Mouse (Mus musculus) embryonic facial prominence, embryonic 14.5 days (tissue): ENCODE measurements around the gene Flt3. TPM values are rescaled to one million over a fixed set of nuclear protein-coding genes. Genes with fewer than 3 reads are reported as not detected.

Source experiments
- ATAC-seq: fragments of 200-750 bp; cut with Nextera tagmentation; 2 replicates; pipeline ENCODE4 v1.8.0; 2017; ENCODE audit warnings: low read depth, moderate number of reproducible peaks, moderate TSS enrichment
- DNase-seq: peaks from one replicate; pipeline ENCODE4 v3.0.0-alpha.2; 2015; ENCODE audit warnings: low spot score
- H3K27ac ChIP-seq: fragments of 300-500 bp; sonication (generic); replicated peaks from 2 replicates; pipeline ENCODE4 v1.5.1; 2014; ENCODE audit warnings: low read depth, mild to moderate bottlenecking, low read length, moderate library complexity
- H3K27me3 ChIP-seq: fragments of 300-500 bp; sonication (generic); replicated peaks from 2 replicates; pipeline ENCODE4 v1.6.1; 2014; ENCODE audit warnings: low read length; ENCODE audit not compliant: control insufficient read depth, insufficient read depth
- H3K36me3 ChIP-seq: fragments of 300-500 bp; sonication (generic); 2 replicates; pipeline ENCODE4 v1.6.1; 2014; ENCODE audit warnings: low read length, mixed read lengths; ENCODE audit not compliant: control insufficient read depth, insufficient read depth
- H3K4me1 ChIP-seq: fragments of 300-500 bp; sonication (generic); 2 replicates; pipeline ENCODE4 v1.6.1; 2014; ENCODE audit warnings: antibody characterized with exemption, low read length; ENCODE audit not compliant: control insufficient read depth, insufficient read depth
- H3K4me2 ChIP-seq: fragments of 300-500 bp; sonication (generic); 2 replicates; pipeline ENCODE4 v1.6.1; 2014; ENCODE audit warnings: low read depth, mild to moderate bottlenecking, low read length, moderate library complexity, mixed read lengths
- H3K4me3 ChIP-seq: fragments of 300-500 bp; sonication (generic); 2 replicates; pipeline ENCODE4 v1.5.1; 2014; ENCODE audit warnings: low read depth, mild to moderate bottlenecking, low read length
- H3K9ac ChIP-seq: fragments of 300-500 bp; sonication (generic); 2 replicates; pipeline ENCODE4 v1.6.1; 2014; ENCODE audit warnings: low read depth, mild to moderate bottlenecking, low read length, moderate library complexity, mixed read lengths
- H3K9me3 ChIP-seq: fragments of 300-500 bp; sonication (generic); 2 replicates; pipeline ENCODE4 v1.6.1; 2016; ENCODE audit warnings: low read length; ENCODE audit not compliant: control insufficient read depth
- WGBS: fragments of 180-500 bp; shearing (Covaris S2); extraction: QIAGEN DNeasy Blood & Tissue Kit; methylation state at CpG from one replicate; pipeline ENCODE4 v1.1.7; 2014; 5-methylcytosine and 5-hydroxymethylcytosine counted together
- polyA plus RNA-seq: library from polyadenylated mRNA; unstranded; fragments of >200 nt; fragmentation: Nextera tagmentation; extraction: Ambion mirVana; gene quantifications from 2 replicates; pipeline ENCODE4 v1.2.1, GENCODE M21; 2014

The Flt3 gene
- polyA plus RNA-seq, 1 experiment from 2014 or later = 0.45 TPM

GRCm38 (mm10) chr5:147315432-147316075, 84.7 kb downstream of the Flt3 start:
- ATAC-seq (no peak), DNase-seq (no peak)
- H3K9ac ChIP-seq = no peak overlapping the region
- no peaks in the 10 kb centered on the region for H3K4me1 ChIP-seq
- peaks cover 94% of the 10 kb centered on the region for H3K27me3 ChIP-seq
- no peak overlapping the region for H3K27ac ChIP-seq
- under 1% methylated on average over 24 of the region's 25 CpGs for WGBS
- no peak overlapping the region for H3K4me2 ChIP-seq
- H3K36me3 ChIP-seq = no peaks in the 10 kb centered on the region
- H3K4me3 ChIP-seq = no peak overlapping the region
- H3K9me3 ChIP-seq = no peaks in the 10 kb centered on the region

DNA sequence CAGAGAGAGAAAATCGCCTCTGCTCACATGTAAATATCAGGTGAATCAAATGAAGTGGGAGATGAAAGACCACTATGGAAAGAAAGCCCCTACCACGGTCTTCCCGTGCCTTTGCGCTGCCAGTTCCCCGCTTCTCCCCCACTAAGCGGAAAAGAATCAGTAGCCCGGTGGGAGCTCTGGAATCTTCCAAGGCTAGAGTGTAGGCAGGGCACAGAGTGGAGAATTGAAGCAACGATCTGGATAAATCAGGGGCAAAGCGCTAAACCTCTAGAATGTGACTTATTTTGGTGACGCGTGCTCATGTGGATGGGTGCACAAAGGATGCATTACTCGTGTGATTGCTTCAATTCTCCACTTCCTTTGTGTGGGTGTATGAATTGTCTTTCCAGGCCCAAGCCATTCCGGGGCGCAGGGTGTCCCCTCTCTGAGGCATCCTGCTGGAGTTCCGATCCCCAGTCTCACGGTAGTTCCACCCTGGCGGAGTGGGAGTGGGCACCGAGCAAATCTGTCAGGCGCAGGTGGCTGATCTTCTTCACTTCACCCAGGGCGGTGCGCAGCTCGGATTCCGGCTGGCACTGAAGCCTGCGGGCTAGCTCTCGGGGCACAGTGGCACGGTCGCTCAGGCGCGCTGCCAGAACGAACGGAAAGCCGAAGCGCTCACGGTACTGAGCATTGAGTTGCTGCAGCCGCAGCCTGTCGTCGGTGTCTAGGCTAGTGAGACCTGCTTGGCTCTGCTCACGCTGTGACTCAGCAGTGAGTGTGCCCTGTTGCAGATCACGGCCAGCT, 85.5 kb downstream of the Flt3 start:
- DNase-seq = no peak
- Histone ChIP-seq H3K9me3 (no peaks in the 10 kb centered on the region), H3K36me3 (no peaks in the 10 kb centered on the region), H3K4me3 (no peak overlapping the region), H3K4me1 (no peaks in the 10 kb centered on the region), H3K27me3 (peaks cover 95% of the 10 kb centered on the region), H3K4me2 (no peak overlapping the region), H3K27ac (no peak overlapping the region), H3K9ac (no peak overlapping the region)
- peak; percentile 38; the same call in 1 of the 2 replicates for ATAC-seq
- 2% methylated on average over 33 of the region's 39 CpGs for WGBS

DNA sequence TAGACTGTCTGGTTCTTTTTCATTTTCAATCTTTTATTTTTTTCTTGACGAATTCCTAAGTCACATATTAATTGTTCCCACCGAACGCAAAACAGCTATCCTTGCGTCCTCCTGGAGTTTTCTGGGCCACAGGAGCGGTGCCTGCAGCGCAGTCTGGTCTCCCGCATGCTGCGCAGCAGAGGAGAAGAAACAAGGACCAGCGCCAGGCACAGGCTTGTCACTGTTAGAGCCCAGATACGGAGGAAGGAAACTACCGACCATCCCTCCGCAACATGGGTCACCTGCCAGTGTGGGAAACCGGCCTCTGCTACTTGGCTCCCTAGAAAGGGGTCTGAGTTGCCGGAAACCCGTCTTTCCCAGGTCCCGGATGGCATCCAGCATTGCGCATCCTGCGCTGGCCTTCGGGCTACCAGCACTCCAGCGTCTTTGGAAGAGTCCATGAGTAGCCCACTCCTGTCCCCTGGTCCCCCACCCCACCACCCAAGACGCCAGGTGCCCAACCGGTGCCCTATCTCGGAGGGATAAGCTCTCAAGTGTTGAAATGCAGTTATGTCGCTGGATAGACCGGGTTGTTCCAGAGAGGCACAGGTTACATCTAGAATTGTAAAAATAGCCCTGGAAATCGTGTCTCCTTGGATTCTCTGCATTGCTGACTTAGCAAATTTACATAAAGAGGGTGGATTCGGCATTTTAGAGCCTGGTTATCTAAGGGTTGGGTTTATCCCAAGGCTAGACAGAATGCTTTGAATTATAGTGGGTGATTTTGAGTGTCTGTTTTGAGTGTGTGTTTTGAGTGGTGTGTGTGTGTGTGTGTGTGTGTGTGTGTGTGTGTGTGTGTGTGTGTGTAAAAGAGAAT, 87.2 kb downstream of the Flt3 start:
- no peak for ATAC-seq
- WGBS = 1% methylated on average over 27 of the region's 27 CpGs
- Histone ChIP-seq H3K4me1 (no peaks in the 10 kb centered on the region), H3K36me3 (no peaks in the 10 kb centered on the region), H3K9ac (no peak overlapping the region), H3K4me2 (no peak overlapping the region), H3K4me3 (no peak overlapping the region), H3K27me3 (peaks cover 100% of the 10 kb centered on the region), H3K27ac (no peak overlapping the region), H3K9me3 (no peaks in the 10 kb centered on the region)
- DNase-seq = no peak

DNA sequence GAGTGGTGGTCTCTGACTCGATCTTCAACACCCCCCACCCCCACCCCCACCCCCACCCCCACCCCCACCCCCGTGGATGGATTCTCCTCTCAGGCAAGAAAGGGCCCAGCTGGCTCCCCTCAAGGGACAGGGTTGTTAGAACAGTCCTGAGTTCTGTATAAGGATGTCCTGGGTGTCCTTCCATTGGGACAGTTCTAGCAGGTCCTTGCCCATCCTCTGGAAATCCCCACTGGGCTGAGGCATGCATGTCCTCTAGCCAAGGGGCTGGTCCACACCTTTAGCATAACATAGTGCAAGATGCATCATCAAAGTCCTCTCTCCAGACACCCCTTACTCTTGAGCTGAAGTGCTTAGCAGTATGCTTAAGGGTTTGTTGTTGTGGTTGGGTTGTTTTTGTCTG, 90.5 kb downstream of the Flt3 start:
- no peaks in the 10 kb centered on the region for H3K4me1 ChIP-seq
- no peak for DNase-seq
- no peak for ATAC-seq
- H3K4me3 ChIP-seq = no peak overlapping the region
- no peaks in the 10 kb centered on the region for H3K9me3 ChIP-seq
- no peak overlapping the region for H3K4me2 ChIP-seq
- H3K27me3 ChIP-seq = peaks cover 100% of the 10 kb centered on the region
- no peak overlapping the region for H3K9ac ChIP-seq
- H3K27ac ChIP-seq = no peak overlapping the region
- no peaks in the 10 kb centered on the region for H3K36me3 ChIP-seq
- WGBS = no CpG with 5 or more reads among the region's 2 CpGs

DNA sequence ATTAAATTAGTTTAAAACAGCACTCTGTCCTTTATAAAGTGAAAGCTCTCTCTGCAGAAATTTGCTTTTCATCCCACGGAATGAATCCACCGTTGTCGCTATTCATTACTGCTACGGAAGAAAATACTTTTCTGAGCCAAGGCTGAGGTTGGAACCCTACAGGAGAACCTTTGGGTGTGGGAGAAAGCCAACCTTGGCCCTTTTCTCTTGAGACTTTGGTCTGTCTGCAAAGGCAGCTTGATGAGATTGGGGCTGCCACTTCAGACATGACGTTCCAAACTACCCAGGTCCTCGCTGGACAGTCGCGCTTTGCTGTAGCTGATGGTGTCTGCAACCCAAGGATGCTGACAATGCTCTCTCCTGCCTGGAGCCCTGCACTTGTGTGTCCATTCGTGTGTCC, 91.8 kb downstream of the Flt3 start:
- no peak overlapping the region for H3K27ac ChIP-seq
- ATAC-seq (no peak), DNase-seq (no peak)
- no peak overlapping the region for H3K4me2 ChIP-seq
- no peaks in the 10 kb centered on the region for H3K4me1 ChIP-seq
- H3K9me3 ChIP-seq = no peaks in the 10 kb centered on the region
- no peak overlapping the region for H3K4me3 ChIP-seq
- H3K36me3 ChIP-seq = no peaks in the 10 kb centered on the region
- H3K9ac ChIP-seq = no peak overlapping the region
- 7% methylated on average over 9 of the region's 9 CpGs for WGBS
- peaks cover 100% of the 10 kb centered on the region for H3K27me3 ChIP-seq

- 2% methylated on average over 12 of the region's 12 CpGs for WGBS
- no peak overlapping the region for H3K9ac ChIP-seq
- H3K36me3 ChIP-seq = no peaks in the 10 kb centered on the region
- no peaks in the 10 kb centered on the region for H3K9me3 ChIP-seq
- H3K4me1 ChIP-seq = no peaks in the 10 kb centered on the region
- peaks cover 100% of the 10 kb centered on the region for H3K27me3 ChIP-seq
- H3K4me3 ChIP-seq = 0 out of 2 replicates have a peak overlapping the region, but pooled peaks have one; percentile 18
- DNase-seq (no peak), ATAC-seq (no peak)
- no peak overlapping the region for H3K27ac ChIP-seq
- no peak overlapping the region for H3K4me2 ChIP-seq
Observed at GRCm38 (mm10) chr5:147307398-147307785, 92.9 kb downstream of the Flt3 start.

DNA sequence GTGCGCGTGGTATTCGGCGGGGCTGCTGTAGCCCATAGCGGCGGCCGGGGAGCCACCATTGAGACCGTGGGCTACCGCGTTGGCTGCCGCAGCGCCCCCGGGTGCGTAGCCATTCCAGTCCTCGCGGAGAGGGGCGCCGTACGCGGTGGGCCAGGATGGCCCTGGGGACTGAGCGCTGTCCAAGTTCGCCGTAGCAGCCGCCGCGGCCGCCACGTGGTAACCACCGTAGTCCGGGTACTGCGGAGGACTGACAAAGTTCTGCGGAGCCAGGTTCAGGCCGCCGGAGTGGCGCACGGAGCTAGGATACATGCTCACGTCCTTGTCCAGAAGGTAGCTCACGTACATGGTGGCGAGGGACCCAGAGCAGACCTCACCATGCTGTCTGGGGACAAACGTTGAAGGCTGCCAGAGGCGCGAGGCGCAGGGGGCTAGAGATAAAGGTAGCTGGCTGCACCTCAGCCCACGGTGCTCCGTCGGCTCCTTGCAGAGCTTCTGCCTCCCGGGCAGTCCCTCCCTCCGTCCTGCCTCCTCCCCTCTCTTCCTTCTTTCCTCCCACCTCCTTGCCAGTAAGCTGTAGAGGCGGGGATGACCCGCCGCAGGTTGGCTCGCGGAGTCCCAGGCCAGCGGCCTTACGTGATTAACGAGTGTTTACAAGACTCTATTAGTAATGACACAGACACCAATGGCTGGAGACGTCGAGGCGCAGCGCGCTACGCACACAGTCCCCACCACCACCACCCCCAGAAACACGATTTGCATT, 93.5 kb downstream of the Flt3 start, which contains the start of gene Cdx2:
Gene Cdx2, minus strand, starts transcription at position 633 of the 760 bp plus-strand sequence.
- no peak for DNase-seq
- ATAC-seq = no peak

More for the DNA sequence above, 93.5 kb downstream of the Flt3 start, which contains the start of gene Cdx2:
- Histone ChIP-seq H3K4me3 (peak within 1 kb of the TSS; percentile 18), H3K27ac (no peak within 1 kb of the TSS), H3K9ac (no peak within 1 kb of the TSS), H3K36me3 (no peaks in the 10 kb centered on the region), H3K4me1 (no peaks in the 10 kb centered on the region), H3K27me3 (peaks cover 100% of the 10 kb centered on the region), H3K9me3 (no peaks in the 10 kb centered on the region), H3K4me2 (peak within 1 kb of the TSS; percentile 12; the same call in 1 of the 2 replicates)
- under 1% methylated on average over 47 of the region's 63 CpGs for WGBS
